Mouse (Mus musculus) adrenal gland (tissue): ENCODE measurements at regions not wholly inside any gene's neighbourhood (a gene's known extent, or its start where the extent isn't known, plus 50 kb on each side); places are given as distances from the start of the nearest gene placed in this dataset.
"Not testable (repeated sequence)": the region's sequence is repeated elsewhere in the genome, so short reads cannot be mapped to it uniquely, and the experiment has no call there.

ENCODE experiments used
- intact Hi-C: fragments of 180-260 bp; cut with DNase I; formaldehyde crosslinking; loops from one replicate; pipeline ENCODE4 v1.15.1; 2025

GRCm38 (mm10) chr16:15157852-15158251 lies 159.4 kb upstream of the Gm21897 start:
- intact Hi-C loops, result no loop called here

- intact Hi-C loops, result no loop called here
These were observed 141.7 kb upstream of the Gm21897 start for GRCm38 (mm10) chr16:15175516-15175915.

- intact Hi-C loops, result no loop called here
These were observed 131.5 kb upstream of the Gm21897 start for GRCm38 (mm10) chr16:15185714-15186113.

GRCm38 (mm10) chr16:15194926-15195711 lies 122.1 kb upstream of the Gm21897 start:
- intact Hi-C loops, result no loop called here

GRCm38 (mm10) chr16:15195931-15196330 lies 121.3 kb upstream of the Gm21897 start:
- intact Hi-C loops, result not testable (repeated sequence)

DNA sequence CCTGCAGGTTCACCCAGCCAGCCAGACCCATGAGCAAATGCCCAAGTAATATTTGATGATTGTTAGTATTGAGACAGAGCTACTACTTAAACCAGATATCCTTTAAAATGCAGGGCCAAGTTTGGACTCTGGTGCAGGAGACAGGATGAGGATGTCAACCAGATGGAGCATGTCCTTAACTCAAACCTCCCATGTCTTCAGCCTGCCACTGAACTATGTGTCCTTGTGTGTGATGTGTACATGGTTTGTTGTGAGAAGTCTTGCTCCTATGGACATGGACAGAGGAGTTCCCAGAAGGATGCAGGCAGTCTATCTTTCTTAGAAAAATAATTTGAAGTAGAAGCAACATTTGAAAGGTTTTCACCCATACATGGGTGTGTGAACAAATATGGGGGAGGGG lies 120.4 kb upstream of the Gm21897 start:
- intact Hi-C loops, result no loop called here

DNA sequence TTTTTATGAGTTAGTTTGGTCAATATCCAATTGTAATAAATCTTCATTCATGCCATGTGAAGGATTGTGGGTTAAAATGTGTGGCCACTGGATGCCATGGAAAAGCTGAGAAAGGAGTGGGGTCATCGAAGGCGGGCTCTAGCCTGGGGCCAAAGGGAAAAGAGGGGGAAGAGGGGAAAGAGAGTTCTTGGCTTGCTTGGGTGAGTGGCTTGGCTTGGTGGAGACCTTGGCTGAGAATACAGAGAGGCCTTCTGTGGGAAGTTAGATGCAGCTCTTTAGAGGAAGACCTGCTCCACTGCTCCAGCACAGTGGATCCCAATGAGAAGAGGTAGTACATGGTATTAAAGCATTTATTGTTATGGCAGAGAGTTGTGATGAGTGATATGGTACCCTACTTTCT lies 101.3 kb upstream of the Gm21897 start:
- intact Hi-C loops, result no loop called here

- intact Hi-C loops, result no loop called here
These were observed 96.2 kb upstream of the Gm21897 start for GRCm38 (mm10) chr16:15220961-15221547.

- intact Hi-C loops, result no loop called here
These were observed 79.4 kb upstream of the Gm21897 start for GRCm38 (mm10) chr16:15237836-15238235.

DNA sequence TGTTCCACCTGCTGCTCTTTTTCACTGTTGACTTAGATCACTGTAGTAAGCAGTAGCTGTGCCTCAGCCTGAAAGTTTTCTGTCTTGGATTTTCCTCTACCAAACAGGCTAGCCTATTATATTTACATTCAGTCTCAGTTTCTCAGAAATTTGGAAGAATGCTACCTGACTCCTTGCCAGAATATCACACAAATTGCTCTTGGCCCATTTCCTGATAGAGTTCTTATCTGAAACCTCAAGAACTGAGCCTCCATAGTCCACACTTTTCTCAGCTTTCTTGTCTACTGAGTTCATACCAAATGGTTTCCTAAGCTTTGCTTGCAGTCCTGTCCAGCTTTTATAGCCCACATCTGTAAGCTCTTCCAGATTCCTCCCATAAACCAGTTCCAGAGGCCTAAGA lies 78.8 kb upstream of the Gm21897 start:
- intact Hi-C loops, result no loop called here

DNA sequence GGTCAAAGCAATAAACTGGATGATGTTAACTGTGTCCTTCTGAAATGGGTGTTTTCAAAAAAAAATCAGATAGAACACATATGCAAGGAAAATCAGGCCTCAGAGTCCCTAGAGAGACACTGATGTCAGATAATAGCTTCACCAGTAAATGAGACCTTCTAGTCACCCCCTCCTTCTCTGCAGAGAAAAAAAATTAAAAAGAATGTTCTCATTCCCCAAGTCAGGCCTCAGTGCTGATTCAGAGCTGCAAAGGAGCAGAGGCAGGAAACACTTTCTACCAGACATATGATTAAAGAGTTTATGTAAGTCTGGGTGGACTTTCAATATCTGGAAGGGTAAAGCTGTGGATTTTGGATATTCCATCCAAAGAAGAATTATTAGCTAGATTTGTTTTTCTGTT lies 67.1 kb upstream of the Gm21897 start:
- intact Hi-C loops, result no loop called here

- intact Hi-C loops, result no loop called here
These were observed 65.6 kb upstream of the Gm21897 start for GRCm38 (mm10) chr16:15251686-15252085.

DNA sequence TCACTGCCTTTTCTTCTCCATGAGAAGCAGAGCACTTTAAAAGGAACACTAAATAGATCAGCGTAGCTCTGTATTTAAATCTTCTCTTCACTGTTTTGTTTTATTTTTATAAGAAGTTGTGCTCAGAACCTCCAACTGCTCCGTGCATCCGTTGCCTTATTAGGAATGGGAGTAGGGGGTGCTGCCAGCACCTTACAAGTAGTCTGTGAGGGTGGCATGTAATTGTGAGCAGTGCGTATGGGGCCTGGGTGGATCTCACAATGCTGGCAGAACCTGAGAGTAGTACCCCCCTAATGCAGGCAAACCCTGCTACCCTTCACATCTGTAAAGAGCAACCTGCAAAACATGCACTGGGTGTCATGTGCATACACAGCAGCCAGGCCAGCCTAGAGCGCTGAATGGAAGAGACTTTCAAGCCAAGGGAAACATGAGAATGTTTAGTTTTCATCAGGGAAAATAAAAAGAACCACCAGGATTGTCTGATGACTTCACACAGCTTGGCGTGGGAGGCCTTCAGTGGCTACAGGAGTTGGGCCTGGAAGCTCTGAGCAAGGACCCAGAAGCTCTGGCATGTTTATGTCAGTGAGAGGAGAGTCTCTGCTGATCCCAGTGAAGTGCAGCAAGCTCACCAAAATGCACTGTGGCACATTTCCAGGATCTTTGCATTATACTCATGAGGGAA lies 64.5 kb upstream of the Gm21897 start:
- intact Hi-C loops, result no loop called here

DNA sequence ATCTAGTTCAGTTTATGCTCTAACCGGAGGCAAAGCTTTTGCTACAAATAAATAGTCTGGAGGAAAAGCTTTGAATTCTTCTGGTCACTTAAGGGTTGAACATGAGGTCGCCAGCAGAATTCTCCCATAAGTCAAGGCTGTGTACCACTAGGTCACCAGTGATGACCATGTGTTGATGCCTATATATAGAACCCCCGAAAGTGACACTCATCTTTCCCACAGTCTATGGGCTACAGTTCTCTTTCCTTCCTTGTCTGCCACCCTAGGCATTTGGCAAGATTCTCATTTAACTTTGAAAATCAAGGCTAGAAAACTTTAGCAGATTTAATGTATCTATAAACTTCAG lies 63.9 kb upstream of the Gm21897 start:
- intact Hi-C loops, result no loop called here

DNA sequence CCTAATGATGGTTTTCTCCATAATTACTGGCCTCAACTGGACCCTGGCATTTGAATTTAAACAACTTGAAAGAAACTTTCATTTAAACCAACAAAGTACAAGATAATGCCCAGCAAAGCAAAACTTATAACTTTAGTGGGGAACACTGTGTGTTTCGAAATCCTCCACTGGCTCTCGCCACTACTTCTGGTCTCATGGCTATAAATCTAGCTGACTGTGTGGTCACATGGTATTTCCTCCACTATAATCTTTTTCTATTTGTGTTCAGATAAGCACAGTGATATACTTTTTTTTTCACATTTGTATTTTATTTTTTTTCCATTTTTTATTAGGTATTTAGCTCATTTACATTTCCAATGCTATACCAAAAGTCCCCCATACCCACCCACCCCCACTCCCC lies 62.6 kb upstream of the Gm21897 start:
- intact Hi-C loops, result no loop called here

DNA sequence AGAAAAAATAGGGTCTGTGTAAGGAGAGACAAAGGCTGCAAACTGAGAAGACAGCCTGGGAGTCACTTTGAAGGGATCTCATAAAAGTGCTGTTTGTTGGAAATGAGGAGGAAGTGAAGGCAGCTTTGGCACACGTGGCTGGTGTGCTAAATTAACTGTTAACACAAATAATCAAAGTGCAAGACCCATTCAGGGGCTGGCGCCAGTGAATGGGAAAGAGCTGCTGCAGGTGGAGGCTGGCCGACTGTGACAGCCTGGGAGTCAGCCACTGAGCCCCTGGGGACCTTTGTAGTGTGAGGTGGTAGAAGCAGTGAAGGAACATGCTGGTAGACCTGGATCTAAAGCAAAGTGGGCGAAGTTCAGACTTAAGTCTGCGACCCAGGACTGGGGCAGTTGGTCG lies 57.8 kb upstream of the Gm21897 start:
- intact Hi-C loops, result no loop called here

DNA sequence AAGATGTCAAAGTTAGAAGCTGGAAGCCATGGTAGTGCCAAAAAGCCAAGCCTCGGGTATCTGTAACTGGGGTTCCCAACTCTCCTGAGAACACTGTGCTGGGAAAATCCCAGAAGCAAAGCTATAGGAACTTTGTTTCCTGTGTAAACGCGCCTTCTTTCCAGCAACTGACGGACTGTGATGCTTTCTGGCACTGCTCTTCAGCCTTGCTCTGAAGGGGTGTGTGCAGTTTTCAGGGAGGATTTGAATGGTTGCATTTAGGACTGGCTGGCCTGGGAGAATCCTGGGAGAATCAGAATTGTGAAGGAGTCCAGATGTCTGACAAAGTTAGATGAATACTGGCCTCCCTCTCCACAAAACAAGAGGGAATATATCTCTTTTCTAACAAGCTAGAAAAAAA lies 57.2 kb upstream of the Gm21897 start:
- intact Hi-C loops, result no loop called here
